Mouse (Mus musculus): Measurements from ENCODE around the gene Cyp51. TPM values are rescaled to one million over a fixed set of nuclear protein-coding genes. Genes with fewer than 3 reads are reported as not detected.

The Cyp51 gene
- polyA plus RNA-seq, 1 experiment from 2014 or later, result 103 TPM

DNA sequence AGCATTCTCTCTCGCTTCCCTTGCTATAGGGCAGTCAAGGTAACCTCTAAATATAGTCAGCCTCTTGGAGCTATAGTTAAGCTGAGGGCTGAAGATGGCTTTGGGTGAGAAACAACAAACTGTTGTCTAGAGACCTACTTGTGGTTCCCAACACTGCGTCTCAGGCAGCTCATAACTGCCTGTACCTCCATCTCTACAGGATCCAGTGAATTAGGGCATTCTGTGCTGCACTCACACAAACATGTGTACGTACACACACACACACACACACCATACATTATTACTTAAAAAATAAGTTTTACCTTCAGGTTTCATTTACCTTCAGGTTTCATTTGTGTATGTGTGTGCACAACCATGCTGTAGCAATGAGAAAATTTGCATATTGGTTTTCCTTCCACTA lies 25.5 kb downstream of the Cyp51 start:
- Histone ChIP-seq H3K27me3 (ENCODE audit: low read depth, poor library complexity, severe bottlenecking) (no peaks in the 10 kb centered on the region), H3K9me3 (replicated peaks) (no peaks in the 10 kb centered on the region), H3K4me1 (no peaks in the 10 kb centered on the region), H3K4me3 (no peak overlapping the region), H3K36me3 (peaks cover 85% of the 10 kb centered on the region), H3K27ac (no peak overlapping the region)
- WGBS, result 92% methylated on average over 3 of the region's 3 CpGs
- DNase-seq (ENCODE audit: low spot score), result peak; percentile 18

DNA sequence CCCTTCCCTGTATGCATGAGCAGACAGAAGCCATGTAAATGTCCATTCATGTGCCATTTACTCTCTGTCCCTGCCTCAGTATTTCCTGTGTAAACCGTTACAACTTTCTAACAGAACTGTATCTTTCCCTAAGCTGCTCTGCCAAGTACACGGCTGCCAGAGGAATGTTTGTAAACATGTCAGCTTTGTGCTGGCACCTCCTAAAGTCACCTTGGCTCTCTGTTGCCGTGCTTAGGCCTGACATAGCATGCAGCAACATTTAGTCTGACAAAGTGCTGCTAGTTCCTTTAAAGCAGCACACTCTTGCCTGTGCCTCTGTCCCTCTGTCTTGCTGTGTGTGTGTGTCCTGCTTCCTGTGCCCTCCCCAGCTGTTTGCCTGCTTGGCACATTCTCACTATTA lies 37.3 kb downstream of the Cyp51 start:
- H3K27ac ChIP-seq, result no peak overlapping the region
- H3K27me3 ChIP-seq (ENCODE audit: low read depth, poor library complexity, severe bottlenecking), result no peaks in the 10 kb centered on the region
- 84% methylated on average over 3 of the region's 3 CpGs for WGBS
- no peak overlapping the region for H3K4me3 ChIP-seq
- peaks cover 93% of the 10 kb centered on the region for H3K36me3 ChIP-seq
- no peaks in the 10 kb centered on the region for H3K9me3 ChIP-seq (replicated peaks)
- no peaks in the 10 kb centered on the region for H3K4me1 ChIP-seq
- DNase-seq (ENCODE audit: low spot score), result no peak

DNA sequence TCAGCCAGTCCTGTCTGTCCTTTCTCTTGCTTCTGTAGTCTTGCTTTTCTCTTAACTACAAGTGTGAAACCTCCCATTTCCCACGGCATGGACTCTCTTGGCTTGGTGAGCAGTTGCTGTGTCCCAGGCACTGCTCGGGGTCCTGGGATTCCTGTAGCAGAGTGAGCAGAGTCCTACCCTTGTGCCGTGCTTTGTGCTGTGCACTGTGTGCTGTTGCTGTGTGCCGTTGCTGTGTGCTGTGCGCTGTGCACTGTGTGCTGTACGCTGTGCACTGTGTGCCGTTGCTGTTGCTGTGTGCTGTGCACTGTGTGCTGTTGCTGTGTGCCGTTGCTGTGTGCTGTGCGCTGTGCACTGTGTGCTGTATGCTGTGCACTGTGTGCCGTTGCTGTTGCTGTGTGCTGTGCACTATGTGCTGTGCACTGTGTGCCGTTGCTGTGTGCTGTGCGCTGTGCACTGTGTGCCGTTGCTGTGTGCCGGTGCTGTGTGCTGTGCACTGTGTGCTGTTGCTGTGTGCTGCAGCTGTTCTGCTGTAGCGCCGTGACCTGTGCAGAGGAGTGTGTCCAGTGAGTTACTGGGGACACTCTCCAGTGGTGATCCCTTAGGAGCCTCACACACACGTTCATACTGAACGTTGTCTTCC lies 38.0 kb downstream of the Cyp51 start:
- Histone ChIP-seq H3K4me3 (no peak overlapping the region), H3K27me3 (ENCODE audit: low read depth, poor library complexity, severe bottlenecking) (no peaks in the 10 kb centered on the region), H3K4me1 (no peaks in the 10 kb centered on the region), H3K9me3 (replicated peaks) (no peaks in the 10 kb centered on the region), H3K36me3 (peaks cover 93% of the 10 kb centered on the region), H3K27ac (no peak overlapping the region)
- DNase-seq (ENCODE audit: low spot score), result no peak
- WGBS, result 95% methylated on average over 18 of the region's 18 CpGs

DNA sequence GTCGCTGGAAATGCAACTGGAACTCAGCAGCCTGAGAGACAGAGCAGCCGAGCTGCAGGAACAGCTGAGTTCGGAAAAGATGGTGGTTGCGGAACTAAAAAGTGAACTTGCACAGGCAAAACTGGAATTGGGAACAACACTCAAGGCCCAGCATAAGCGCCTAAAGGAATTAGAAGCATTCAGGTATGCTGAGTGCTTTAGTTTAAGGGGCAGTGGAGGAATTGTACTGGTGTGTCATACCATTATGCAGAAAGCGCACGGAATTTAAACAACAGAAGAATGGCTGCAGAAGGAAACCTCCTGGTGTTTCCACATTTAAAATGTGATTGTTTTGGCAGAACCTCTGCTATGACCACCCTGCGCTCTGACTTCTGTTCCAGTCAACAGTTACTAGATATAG lies 44.2 kb downstream of the Cyp51 start:
- Histone ChIP-seq H3K9me3 (replicated peaks) (no peaks in the 10 kb centered on the region), H3K4me1 (no peaks in the 10 kb centered on the region), H3K4me3 (no peak overlapping the region), H3K27me3 (ENCODE audit: low read depth, poor library complexity, severe bottlenecking) (no peaks in the 10 kb centered on the region), H3K27ac (no peak overlapping the region), H3K36me3 (peaks cover 92% of the 10 kb centered on the region)
- no peak for DNase-seq (ENCODE audit: low spot score)
- 98% methylated on average over 8 of the region's 8 CpGs for WGBS

DNA sequence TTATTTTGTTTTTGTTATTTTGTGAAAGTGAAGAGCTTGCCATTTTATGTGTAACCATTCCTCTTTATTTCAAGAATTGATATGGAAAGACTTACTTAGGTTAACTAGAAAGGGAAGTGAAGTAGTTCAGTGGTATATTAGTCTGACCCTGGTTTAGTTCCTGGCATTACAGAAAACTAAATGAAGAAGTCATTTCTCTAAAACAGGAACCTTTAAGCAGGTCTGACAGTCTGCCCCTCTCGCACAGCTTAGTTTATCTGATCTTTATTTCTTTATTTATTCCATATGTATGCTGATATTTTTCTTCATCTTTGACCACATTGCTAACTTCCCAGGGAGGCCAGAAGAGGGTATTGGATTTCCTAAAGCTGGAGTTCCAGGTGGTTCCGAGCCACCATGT lies 63.6 kb downstream of the Cyp51 start:
- no peak for DNase-seq (ENCODE audit: low spot score)
- Histone ChIP-seq H3K27me3 (ENCODE audit: low read depth, poor library complexity, severe bottlenecking) (no peaks in the 10 kb centered on the region), H3K4me3 (no peak overlapping the region), H3K36me3 (peaks cover 68% of the 10 kb centered on the region), H3K27ac (no peak overlapping the region), H3K4me1 (no peaks in the 10 kb centered on the region), H3K9me3 (replicated peaks) (no peaks in the 10 kb centered on the region)
- 92% methylated on average over 2 of the region's 2 CpGs for WGBS

- no peaks in the 10 kb centered on the region for H3K4me1 ChIP-seq
- no peak overlapping the region for H3K4me3 ChIP-seq
- no peaks in the 10 kb centered on the region for H3K27me3 ChIP-seq (ENCODE audit: low read depth, poor library complexity, severe bottlenecking)
- 89% methylated on average over 6 of the region's 6 CpGs for WGBS
- H3K9me3 ChIP-seq (replicated peaks), result no peaks in the 10 kb centered on the region
- DNase-seq (ENCODE audit: low spot score), result peak; percentile 37
- peaks cover 68% of the 10 kb centered on the region for H3K36me3 ChIP-seq
- no peak overlapping the region for H3K27ac ChIP-seq
Observed at GRCm38 (mm10) chr5:4040372-4040771, 64.2 kb downstream of the Cyp51 start.

- WGBS, result 90% methylated on average over 8 of the region's 8 CpGs
- H3K36me3 ChIP-seq, result peaks cover 69% of the 10 kb centered on the region
Observed at GRCm38 (mm10) chr5:4039351-4039750, 65.2 kb downstream of the Cyp51 start.

DNA sequence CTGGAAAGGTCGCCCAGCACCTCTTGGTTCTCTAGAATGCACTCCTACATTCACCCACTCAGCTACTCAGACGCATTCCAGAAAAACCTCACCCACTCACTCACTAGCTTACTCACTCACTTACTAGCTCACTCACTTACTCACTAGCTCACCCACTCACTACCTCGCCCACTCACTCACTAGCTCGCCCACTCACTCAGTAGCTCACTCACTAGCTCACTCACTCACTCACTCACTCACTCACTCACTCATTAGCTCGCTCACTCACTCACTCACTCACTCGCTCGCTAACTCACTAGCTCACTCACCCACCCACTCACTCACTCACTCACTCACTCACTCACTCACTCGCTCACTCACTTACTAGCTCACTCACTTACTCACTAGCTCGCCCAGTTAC lies 67.9 kb downstream of the Cyp51 start:
- no peaks in the 10 kb centered on the region for H3K9me3 ChIP-seq (replicated peaks)
- H3K27me3 ChIP-seq (ENCODE audit: low read depth, poor library complexity, severe bottlenecking), result no peaks in the 10 kb centered on the region
- H3K27ac ChIP-seq, result no peak overlapping the region
- H3K36me3 ChIP-seq, result peaks cover 67% of the 10 kb centered on the region
- H3K4me1 ChIP-seq, result no peaks in the 10 kb centered on the region
- H3K4me3 ChIP-seq, result no peak overlapping the region
- 92% methylated on average over 9 of the region's 9 CpGs for WGBS
- no peak for DNase-seq (ENCODE audit: low spot score)

More at GRCm38 (mm10) chr5:4039351-4039750, 65.2 kb downstream of the Cyp51 start:
- Histone ChIP-seq H3K9me3 (replicated peaks) (no peaks in the 10 kb centered on the region), H3K4me3 (no peak overlapping the region), H3K4me1 (no peaks in the 10 kb centered on the region), H3K27me3 (ENCODE audit: low read depth, poor library complexity, severe bottlenecking) (no peaks in the 10 kb centered on the region), H3K27ac (no peak overlapping the region)
- no peak for DNase-seq (ENCODE audit: low spot score)

- 90% methylated on average over 4 of the region's 4 CpGs for WGBS
- Histone ChIP-seq H3K27me3 (ENCODE audit: low read depth, poor library complexity, severe bottlenecking) (no peaks in the 10 kb centered on the region), H3K9me3 (replicated peaks) (no peaks in the 10 kb centered on the region), H3K36me3 (peaks cover 58% of the 10 kb centered on the region), H3K4me1 (no peaks in the 10 kb centered on the region), H3K27ac (no peak overlapping the region), H3K4me3 (no peak overlapping the region)
- DNase-seq (ENCODE audit: low spot score), result no peak
Observed at GRCm38 (mm10) chr5:4031846-4032245, 72.7 kb downstream of the Cyp51 start.

Other genes starting within 250 kb of the Cyp51 start
- gene Mterf1a, start 210.8 kb downstream of the Cyp51 start, polyA plus RNA-seq (2016; fragmentation: Nextera tagmentation; extraction: Ambion mirVana), result 6.9 and 9.4 TPM in 2 replicates
- gene Akap9, start 176.7 kb downstream of the Cyp51 start, polyA plus RNA-seq (2016; fragmentation: Nextera tagmentation; extraction: Ambion mirVana), result 89.1 and 130 TPM in 2 replicates
- 2.6 and 3.4 TPM in 2 replicates for gene Mterf1b, start 87.6 kb upstream of the Cyp51 start, polyA plus RNA-seq (2016; fragmentation: Nextera tagmentation; extraction: Ambion mirVana)